Mouse (Mus musculus) lung, adult 2 months (tissue): ENCODE measurements around the gene Prkaca.

Experiments
- CTCF ChIP-seq: fragments of 200-500 bp; IDR thresholded peaks from 2 replicates; pipeline ENCODE4 v1.5.1; 2011; ENCODE audit warnings: mild to moderate bottlenecking, low read length, control low read depth; ENCODE audit not compliant: insufficient read depth
- POLR2A ChIP-seq: fragments of 200-500 bp; IDR thresholded peaks from 2 replicates; pipeline ENCODE4 v1.6.1; 2011; ENCODE audit warnings: low read depth, mild to moderate bottlenecking, control low read depth, low read length, borderline replicate concordance; ENCODE audit errors: extremely low read depth

DNA sequence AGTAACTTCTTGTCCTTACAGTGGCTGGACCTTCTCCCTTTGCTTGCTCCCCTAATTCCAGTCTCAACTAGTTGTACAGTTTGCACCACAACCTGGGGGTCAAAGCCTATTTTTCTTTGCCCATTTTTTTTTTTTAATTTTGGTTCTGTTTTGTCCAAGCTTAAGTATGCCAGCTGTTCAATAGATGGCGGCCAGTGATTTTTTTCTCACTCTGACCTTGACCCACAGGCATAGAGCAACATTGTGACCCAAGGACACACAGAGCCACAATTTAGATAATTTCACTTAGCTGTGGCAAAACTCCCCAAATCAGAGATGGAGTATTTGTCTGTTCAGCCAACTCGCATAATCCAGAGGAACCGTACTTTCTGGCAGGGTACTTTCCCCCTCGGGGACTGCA is 1.7 kb upstream of the Prkaca start:
- no peak for TF ChIP-seq CTCF
- no peak for TF ChIP-seq POLR2A
